Mouse (Mus musculus) kidney, postnatal 36 days (tissue): ENCODE data around the gene Trim67.

Source experiments
- DNase-seq, 2 experiments: peaks; one replicate each; pipeline ENCODE4 v3.0.0; 2021 to 2022; ENCODE audit warnings: mixed read lengths in 2 of 2

The Trim67 gene

DNA sequence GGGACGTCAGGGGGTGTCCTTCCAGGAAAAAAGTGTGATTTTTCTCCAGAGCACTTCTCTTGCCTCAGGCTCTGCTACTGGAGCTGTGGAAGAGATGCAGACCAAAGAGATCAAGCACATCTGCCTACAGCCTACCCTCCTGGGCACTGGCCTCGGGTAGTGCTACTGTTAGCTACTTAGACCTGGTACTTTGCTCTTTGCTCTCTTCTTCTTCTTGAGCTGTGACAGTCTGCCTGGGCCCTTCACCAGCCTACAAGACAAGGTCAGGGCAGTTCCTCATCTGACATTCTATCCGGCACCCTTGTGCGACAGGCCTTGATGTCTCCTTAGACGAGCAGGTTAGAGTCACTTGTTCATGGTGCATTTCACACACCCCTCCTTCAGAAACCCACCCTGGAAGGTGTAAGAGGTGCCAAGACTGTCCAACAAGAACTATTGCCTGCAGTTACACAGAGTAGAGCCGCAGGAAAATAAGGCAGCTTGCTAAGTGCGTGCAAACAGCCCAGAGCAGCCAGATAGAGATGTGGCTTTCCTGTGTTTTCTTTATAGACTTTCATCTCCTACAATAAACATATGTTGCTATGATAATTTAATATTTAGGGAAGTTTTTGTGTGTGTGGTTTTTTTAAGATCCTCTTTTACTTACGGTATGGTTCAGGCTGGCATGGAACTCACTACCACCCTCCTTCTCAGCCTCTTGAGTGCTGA, 3.0 kb downstream of the Trim67 start:
- peak in 1 of 2 experiments; percentile 47 for DNase-seq

GRCm38 (mm10) chr8:124800542-124800941, 7.7 kb downstream of the Trim67 start:
- DNase-seq: no peak

DNA sequence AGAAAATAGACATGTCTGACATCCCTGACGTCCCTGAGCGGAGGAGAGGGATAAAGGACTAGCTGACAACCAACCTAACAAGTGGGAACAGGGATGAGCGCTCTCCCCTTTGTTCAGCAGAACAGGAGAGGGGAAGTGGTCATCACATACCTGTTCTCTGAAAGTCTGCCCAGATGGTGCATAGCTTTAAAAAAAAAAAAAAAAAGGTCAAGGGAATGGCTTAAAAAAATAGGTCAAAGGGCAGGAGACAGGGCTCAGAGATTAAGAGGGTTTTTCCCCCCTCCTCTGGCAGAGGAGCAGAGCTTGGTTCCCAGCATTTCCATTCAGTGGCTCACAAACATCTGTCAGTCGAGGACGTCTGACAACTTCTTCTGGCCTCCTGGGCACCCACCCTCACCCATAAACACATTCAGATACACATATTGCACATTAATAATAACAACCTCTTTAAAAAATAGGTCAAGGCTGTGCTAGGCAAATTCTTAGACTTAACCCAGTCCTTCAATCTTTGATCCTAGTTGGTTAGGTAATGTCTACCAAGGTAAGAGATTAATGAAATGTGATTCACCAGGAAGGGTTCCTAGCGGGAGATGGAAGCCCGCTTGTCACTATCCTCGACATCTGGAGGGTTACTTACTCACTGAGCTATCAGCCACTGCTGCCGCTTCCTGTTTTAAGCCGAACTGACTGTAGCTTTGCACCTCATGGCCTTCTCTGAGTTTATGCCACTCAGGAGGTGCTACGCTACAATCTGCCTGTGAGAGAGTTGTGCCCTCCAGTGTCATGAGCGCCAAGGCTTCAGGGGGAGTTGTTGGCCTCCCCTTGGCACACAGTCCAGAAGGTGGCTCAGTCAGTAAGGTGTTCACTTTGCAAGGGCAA, 11.2 kb downstream of the Trim67 start:
- peak in 1 of 2 experiments; percentile 14 for DNase-seq

DNA sequence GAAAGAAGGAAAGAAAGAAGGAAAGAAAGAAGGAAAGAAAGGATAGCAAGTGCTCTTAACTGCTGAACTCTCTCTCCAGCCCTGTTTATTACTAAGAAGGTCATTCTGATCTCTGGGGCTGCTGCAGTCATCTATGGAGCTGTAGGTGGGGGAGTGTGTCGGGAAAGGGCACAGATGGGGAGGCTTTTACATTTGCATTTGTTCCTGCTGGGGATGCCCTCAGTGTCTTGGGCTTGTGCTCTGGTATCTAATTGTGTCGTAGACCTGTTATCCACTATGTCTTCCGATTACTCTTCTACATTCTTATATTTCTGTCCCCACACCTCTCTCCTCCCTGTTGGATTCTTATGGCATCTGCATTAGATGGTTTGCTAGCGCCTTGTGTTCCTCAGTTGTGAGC, 13.1 kb downstream of the Trim67 start:
- DNase-seq: no peak

- no peak for DNase-seq
Observed at GRCm38 (mm10) chr8:124809419-124809818, 16.5 kb downstream of the Trim67 start.

DNA sequence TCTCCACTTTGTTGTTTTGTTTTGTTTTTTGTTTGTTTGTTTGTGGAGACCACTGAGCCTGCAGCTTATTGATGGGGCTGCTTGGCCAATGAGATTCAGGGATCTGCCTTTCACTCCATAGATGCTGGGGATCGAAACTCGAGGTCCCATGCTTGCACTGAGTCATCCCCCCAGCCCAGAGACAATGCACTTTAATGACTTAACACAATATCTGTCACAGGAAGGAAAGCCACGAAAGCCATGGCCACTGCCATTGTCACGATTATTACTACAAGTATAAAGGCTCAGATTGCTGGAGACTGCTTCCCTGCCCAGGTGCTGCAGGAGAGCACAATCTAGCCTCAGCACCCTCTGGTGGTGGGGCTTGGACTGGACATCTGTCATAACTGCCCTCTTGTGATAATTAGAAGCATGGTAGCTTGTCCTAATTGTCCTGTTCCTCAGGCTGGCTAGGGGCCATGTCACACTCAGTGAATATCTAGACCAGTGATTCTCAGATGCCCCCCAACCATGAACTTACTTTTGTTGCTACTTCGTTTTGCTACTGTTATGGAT, 17.2 kb downstream of the Trim67 start:
- DNase-seq: peak in 1 of 2 experiments; percentile 82

DNA sequence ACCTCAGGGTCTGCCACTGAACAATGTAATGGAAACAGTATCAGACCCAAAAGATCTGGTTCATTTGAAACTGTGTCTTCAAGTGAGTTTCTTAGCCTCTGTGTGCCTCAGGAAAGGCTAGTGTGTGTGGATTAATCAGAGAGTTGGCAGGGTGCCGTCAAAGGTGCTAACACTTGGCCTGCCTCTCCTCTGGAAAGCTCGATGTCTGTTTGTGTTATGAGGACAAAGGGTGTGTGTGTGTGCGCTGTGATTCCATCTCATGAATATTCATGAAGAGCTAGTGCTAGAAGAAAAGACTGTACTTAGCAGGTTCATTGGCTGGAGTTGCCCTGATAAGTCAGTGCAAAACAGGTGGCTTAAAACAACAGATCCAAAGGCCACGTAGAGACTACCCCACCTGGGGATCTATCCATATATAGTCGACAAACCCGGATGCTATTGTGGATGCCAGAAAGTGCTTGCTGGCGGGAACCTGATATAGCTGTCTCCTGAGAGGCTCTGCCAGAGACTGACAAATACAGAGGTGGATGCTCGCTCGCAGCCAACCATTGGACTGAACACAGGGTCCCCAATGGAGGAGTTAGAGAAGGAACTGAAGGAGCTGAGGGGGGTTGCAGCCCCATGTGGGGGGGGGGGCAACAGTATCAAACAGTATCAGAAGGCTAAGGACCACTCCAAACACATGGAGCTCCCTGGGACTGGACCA, 17.9 kb downstream of the Trim67 start:
- DNase-seq: peak; percentile 76 to 80

DNA sequence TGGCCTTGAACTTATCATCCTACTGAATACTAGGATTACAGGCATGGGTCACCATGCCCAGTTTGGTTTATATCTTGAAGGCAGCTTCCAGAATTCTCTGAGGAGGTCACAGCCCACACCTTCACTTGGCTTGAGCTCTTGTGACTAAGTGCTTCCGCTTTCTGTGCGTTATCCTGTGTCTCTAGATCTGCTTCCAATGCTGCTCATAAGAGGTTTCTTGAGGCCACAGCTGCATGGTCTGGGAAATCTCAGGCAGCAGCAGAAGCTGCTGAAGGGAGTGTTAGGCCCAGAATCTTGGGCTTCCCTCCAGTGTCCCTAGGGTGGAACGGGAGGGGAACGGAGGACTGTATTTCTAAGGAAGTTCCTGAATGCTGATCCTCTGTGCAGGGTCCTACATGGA, 20.4 kb downstream of the Trim67 start:
- DNase-seq: no peak

GRCm38 (mm10) chr8:124815870-124816269, 23.0 kb downstream of the Trim67 start:
- DNase-seq: no peak

GRCm38 (mm10) chr8:124816866-124817265, 24.0 kb downstream of the Trim67 start:
- DNase-seq: peak in 1 of 2 experiments; percentile 75

- DNase-seq: peak; percentile 57 to 77
Observed at GRCm38 (mm10) chr8:124817361-124817760, 24.5 kb downstream of the Trim67 start.

- DNase-seq: no peak
Observed at GRCm38 (mm10) chr8:124819612-124820115, 26.8 kb downstream of the Trim67 start.

DNA sequence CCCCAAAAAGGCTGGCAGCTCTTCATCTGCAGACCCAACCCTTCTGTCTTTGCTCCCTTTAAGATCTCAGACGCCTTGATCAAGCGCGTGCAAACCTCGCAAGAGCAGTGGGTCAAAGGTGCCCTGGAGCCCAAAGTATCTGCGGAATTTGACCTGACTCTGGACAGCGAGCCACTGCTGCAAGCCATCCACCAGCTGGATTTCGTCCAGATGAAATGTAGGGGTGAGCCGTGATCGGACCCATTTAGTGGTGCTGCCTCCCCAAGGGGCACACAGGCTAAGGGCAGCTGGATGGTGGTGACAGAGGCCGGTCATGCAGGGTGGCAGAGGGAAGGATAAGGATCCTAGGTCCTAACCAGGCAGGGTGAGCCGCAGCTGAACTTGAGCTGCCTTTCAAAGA, 27.2 kb downstream of the Trim67 start:
- peak; percentile 76 to 84 for DNase-seq

- DNase-seq: no peak
Observed at GRCm38 (mm10) chr8:124823497-124823896, 30.6 kb downstream of the Trim67 start.

GRCm38 (mm10) chr8:124826658-124827057, 33.8 kb downstream of the Trim67 start:
- DNase-seq: peak in 1 of 2 experiments; percentile 59

GRCm38 (mm10) chr8:124827387-124827786, 34.5 kb downstream of the Trim67 start:
- DNase-seq: peak; percentile 67 to 80

GRCm38 (mm10) chr8:124828561-124829240, 35.8 kb downstream of the Trim67 start:
- DNase-seq: no peak

DNA sequence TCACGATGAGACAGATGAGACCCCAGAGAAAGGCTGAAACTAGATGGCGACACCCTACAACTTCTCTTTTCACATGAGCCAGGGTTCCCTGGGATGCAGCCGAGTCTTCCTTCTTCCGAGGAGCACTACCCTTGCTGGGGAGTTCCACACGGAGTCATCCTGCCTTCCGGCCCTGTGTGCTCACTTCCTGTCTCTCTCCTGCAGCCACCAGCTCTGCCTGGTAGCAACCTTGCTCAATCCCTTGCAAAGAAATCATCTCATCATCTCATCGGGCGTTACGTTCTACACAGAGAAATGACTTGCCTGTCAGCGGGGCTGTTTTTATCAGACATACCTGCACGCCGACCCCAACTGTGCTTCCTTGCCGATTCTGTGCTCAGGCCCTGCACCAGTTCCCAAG, 37.2 kb downstream of the Trim67 start:
- no peak for DNase-seq

- no peak for DNase-seq
Observed at GRCm38 (mm10) chr8:124831531-124831930, 38.6 kb downstream of the Trim67 start.

DNA sequence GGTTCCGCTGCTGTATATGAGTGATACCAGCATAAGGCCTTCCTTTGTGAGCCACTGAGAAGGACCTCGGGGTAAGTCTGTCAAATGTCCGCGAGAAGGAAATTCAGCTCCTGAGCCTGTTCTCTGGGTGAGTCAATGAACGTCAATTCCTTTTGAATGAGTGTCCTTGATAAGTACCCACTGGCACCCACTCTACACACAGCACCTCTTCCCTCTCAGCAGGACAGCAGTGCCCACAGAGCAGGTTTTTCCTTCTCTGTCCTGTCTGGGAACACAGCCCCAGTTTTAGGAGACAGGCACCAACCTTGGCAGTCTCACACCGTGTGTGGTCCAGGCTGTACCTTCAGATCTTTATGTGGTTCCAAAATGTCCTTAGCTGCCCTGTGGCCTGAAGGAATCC, 39.0 kb downstream of the Trim67 start:
- no peak for DNase-seq

DNA sequence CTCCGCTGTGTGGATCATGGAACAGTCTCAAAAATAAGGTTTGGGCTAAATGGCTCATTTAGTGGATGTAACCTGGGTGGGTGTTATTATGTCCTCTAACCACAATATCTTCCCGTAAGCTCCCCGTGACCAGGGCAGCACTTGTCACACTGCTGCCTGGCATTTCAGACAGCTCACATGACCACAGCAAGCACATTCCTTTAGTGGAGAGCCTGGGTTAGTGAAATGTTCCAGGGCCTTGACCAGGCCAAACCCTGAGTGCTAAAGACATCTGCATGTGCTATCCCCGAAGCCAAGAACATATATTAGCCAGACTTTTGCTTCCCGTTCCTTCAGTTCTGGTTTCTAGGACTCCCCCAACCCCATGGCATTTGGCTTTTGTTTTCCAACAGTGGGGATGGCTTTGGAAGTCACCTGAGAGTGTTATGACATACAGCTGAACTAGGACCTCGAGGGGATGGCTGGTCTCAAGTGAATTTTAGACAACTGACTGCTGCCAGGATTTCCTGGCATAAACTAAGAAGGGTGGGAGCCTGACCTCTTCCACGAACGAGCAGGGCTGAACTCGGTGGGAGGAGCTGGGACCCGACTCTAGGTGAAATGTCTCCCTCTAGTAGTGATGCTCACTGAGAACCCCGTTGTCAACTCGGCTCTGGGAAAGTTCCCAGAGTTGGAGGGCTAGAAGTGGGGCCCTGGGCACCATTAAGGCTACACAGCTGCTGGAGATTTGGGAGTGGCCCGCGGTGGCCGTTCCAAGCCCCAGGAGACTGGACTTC, 40.7 kb downstream of the Trim67 start:
- DNase-seq: no peak
